ENCODE assay signal across 24 mouse cellular contexts in genomic region chr19:12608336-12608735, GRCm38 (mm10). TPM values are rescaled to one million over a fixed set of nuclear protein-coding genes. Genes with fewer than 3 reads are reported as not detected.
DNase-seq lines count a peak whose midpoint lies in the region; ATAC-seq lines count a peak whose summit lies in the region.
"Had no signal": no experiment of that assay in that cellular context is flagged by ENCODE, and none has a peak within 500 bp of the region (broad histone marks: within the 10 kb centered on the region; RNA-seq: fewer than 3 reads in every experiment).

No protein-coding gene starts in this region.

- H3K36me3 ChIP-seq in kidney, embryonic 14.5 days (ENCODE audit: control insufficient read depth, insufficient read depth, low read length): no peaks in the 10 kb centered on the region
- no peaks in the 10 kb centered on the region for H3K36me3 ChIP-seq in intestine, embryonic 15.5 days
- no peaks in the 10 kb centered on the region for H3K36me3 ChIP-seq in kidney, embryonic 15.5 days
- H3K36me3 ChIP-seq in hindbrain, embryonic 14.5 days (replicated peaks; ENCODE audit: control insufficient read depth, insufficient read depth): no peaks in the 10 kb centered on the region
- H3K36me3 ChIP-seq: embryonic facial prominence, embryonic 15.5 days; midbrain, embryonic 12.5 days had no signal

- peak; percentile 22 for DNase-seq in kidney, adult 18-20 months
- peak; percentile 71 to 84 for DNase-seq in kidney, postnatal 36 days
- DNase-seq in hindbrain, embryonic 14.5 days (ENCODE audit: low spot score): no peak
- DNase-seq in cerebellum, postnatal 25 days: no peak
- DNase-seq: cerebellum, adult 18-20 months; gastrocnemius, postnatal 10 days; lung, adult 2 months; lung, postnatal 14 days; right cerebral cortex, postnatal 25 days; spleen, adult 18-20 months had no signal

- no peaks in the 10 kb centered on the region for H3K4me1 ChIP-seq in kidney, embryonic 14.5 days (ENCODE audit: control insufficient read depth, insufficient read depth, low read length)
- no peaks in the 10 kb centered on the region for H3K4me1 ChIP-seq in intestine, embryonic 15.5 days (replicated peaks)
- no peaks in the 10 kb centered on the region for H3K4me1 ChIP-seq in kidney, embryonic 15.5 days
- H3K4me1 ChIP-seq in hindbrain, embryonic 14.5 days (replicated peaks; ENCODE audit: control insufficient read depth, insufficient read depth, low read length): no peaks in the 10 kb centered on the region
- H3K4me1 ChIP-seq: embryonic facial prominence, embryonic 15.5 days; midbrain, embryonic 12.5 days had no signal

- no peak overlapping the region for H3K9ac ChIP-seq in kidney, embryonic 14.5 days (ENCODE audit: low read depth, low read length)
- no peak overlapping the region for H3K9ac ChIP-seq in intestine, embryonic 15.5 days
- H3K9ac ChIP-seq in kidney, embryonic 15.5 days: no peak overlapping the region
- H3K9ac ChIP-seq in hindbrain, embryonic 14.5 days: no peak overlapping the region
- H3K9ac ChIP-seq: embryonic facial prominence, embryonic 15.5 days; midbrain, embryonic 12.5 days had no signal

- H3K27me3 ChIP-seq in kidney, embryonic 14.5 days (ENCODE audit: control insufficient read depth, insufficient read depth, low read length): no peaks in the 10 kb centered on the region
- no peaks in the 10 kb centered on the region for H3K27me3 ChIP-seq in intestine, embryonic 15.5 days (replicated peaks)
- H3K27me3 ChIP-seq in kidney, embryonic 15.5 days: no peaks in the 10 kb centered on the region
- no peaks in the 10 kb centered on the region for H3K27me3 ChIP-seq in hindbrain, embryonic 14.5 days (ENCODE audit: control insufficient read depth, insufficient read depth, low read length)
- H3K27me3 ChIP-seq: embryonic facial prominence, embryonic 15.5 days; midbrain, embryonic 12.5 days had no signal

- H3K9me3 ChIP-seq in kidney, embryonic 14.5 days (ENCODE audit: control insufficient read depth, low read length): no peaks in the 10 kb centered on the region
- no peaks in the 10 kb centered on the region for H3K9me3 ChIP-seq in intestine, embryonic 15.5 days
- no peaks in the 10 kb centered on the region for H3K9me3 ChIP-seq in kidney, embryonic 15.5 days (replicated peaks)
- no peaks in the 10 kb centered on the region for H3K9me3 ChIP-seq in hindbrain, embryonic 14.5 days (ENCODE audit: control insufficient read depth, low read length)
- H3K9me3 ChIP-seq: embryonic facial prominence, embryonic 15.5 days; midbrain, embryonic 12.5 days had no signal

- no peak overlapping the region for H3K4me3 ChIP-seq in kidney, embryonic 14.5 days (ENCODE audit: low read length)
- H3K4me3 ChIP-seq in intestine, embryonic 15.5 days (replicated peaks): no peak overlapping the region
- no peak overlapping the region for H3K4me3 ChIP-seq in kidney, embryonic 15.5 days (replicated peaks)
- H3K4me3 ChIP-seq in hindbrain, embryonic 14.5 days (replicated peaks; ENCODE audit: low read length): no peak overlapping the region
- H3K4me3 ChIP-seq: embryonic facial prominence, embryonic 15.5 days; left cerebral cortex, adult 2 months; midbrain, embryonic 12.5 days had no signal

- no peak for ATAC-seq in kidney, embryonic 14.5 days (ENCODE audit: low FRiP score, low TSS enrichment)
- peak; percentile 82 for ATAC-seq in intestine, embryonic 15.5 days
- ATAC-seq in kidney, embryonic 15.5 days (replicated peaks; ENCODE audit: low FRiP score): peak; percentile 73
- ATAC-seq in hindbrain, embryonic 14.5 days (ENCODE audit: low FRiP score): no peak
- ATAC-seq: CD4-positive, CD25-positive, alpha-beta regulatory T cell, adult 4 months; forebrain, embryonic 14.5 days; hindbrain, embryonic 16.5 days had no signal

- H3K4me2 ChIP-seq in kidney, embryonic 14.5 days (replicated peaks; ENCODE audit: low read depth, low read length): no peak overlapping the region
- H3K4me2 ChIP-seq in intestine, embryonic 15.5 days (replicated peaks): no peak overlapping the region
- no peak overlapping the region for H3K4me2 ChIP-seq in kidney, embryonic 15.5 days
- H3K4me2 ChIP-seq in hindbrain, embryonic 14.5 days (replicated peaks): no peak overlapping the region
- H3K4me2 ChIP-seq: embryonic facial prominence, embryonic 15.5 days; heart, embryonic 11.5 days; midbrain, embryonic 12.5 days had no signal

- no peak overlapping the region for H3K27ac ChIP-seq in kidney, embryonic 14.5 days (ENCODE audit: low read depth, low read length)
- no peak overlapping the region for H3K27ac ChIP-seq in intestine, embryonic 15.5 days
- H3K27ac ChIP-seq in kidney, embryonic 15.5 days: no peak overlapping the region
- no peak overlapping the region for H3K27ac ChIP-seq in hindbrain, embryonic 14.5 days
- H3K27ac ChIP-seq: embryonic facial prominence, embryonic 15.5 days; left cerebral cortex, adult 2 months; midbrain, embryonic 12.5 days had no signal

RNA-seq across cellular contexts. Expression of gene Gm4952, which starts 8.6 kb away (rescaled TPM):
- 0.09 TPM in 2 replicates for polyA plus RNA-seq in kidney, embryonic 14.5 days (2014; fragmentation: Nextera tagmentation; extraction: Ambion mirVana)
- polyA plus RNA-seq in intestine, embryonic 15.5 days (2015; fragmentation: Nextera tagmentation; extraction: Ambion mirVana): 0.06 and 0.24 TPM in 2 replicates
- polyA plus RNA-seq in kidney, embryonic 15.5 days (2015; fragmentation: Nextera tagmentation; extraction: Ambion mirVana): 0.23 and 0.27 TPM in 2 replicates
- not detected in 2 replicates for polyA plus RNA-seq in hindbrain, embryonic 14.5 days (2014; fragmentation: Nextera tagmentation; extraction: Ambion mirVana)
- polyA plus RNA-seq: CD4-positive, CD25-positive, alpha-beta regulatory T cell, adult 4 months; embryonic facial prominence, embryonic 15.5 days; forebrain, embryonic 14.5 days; heart, postnatal 0 days; large intestine, adult 2 months; lung, adult 2 months; midbrain, embryonic 12.5 days; neural tube, embryonic 11.5 days had no signal

RNA-seq across cellular contexts. Expression of gene Glyat, which starts 24.8 kb away (rescaled TPM):
- 4.3 and 4.4 TPM in 2 replicates for polyA plus RNA-seq in kidney, embryonic 14.5 days (2014; fragmentation: Nextera tagmentation; extraction: Ambion mirVana)
- polyA plus RNA-seq in intestine, embryonic 15.5 days (2015; fragmentation: Nextera tagmentation; extraction: Ambion mirVana): 0.16 and 0.32 TPM in 2 replicates
- 11.5 and 12.6 TPM in 2 replicates for polyA plus RNA-seq in kidney, embryonic 15.5 days (2015; fragmentation: Nextera tagmentation; extraction: Ambion mirVana)
- polyA plus RNA-seq in hindbrain, embryonic 14.5 days (2014; fragmentation: Nextera tagmentation; extraction: Ambion mirVana): not detected in 2 replicates
- polyA plus RNA-seq: embryonic facial prominence, embryonic 15.5 days; forebrain, embryonic 14.5 days; frontal cortex, adult 2 months; heart, embryonic 11.5 days; heart, postnatal 0 days; hindbrain, embryonic 16.5 days; large intestine, adult 2 months; lung, adult 2 months; midbrain, embryonic 12.5 days; neural tube, embryonic 11.5 days had no signal

Comparison
In these comparisons a context has a peak if more than half of its experiments do, and no peak if none do; other contexts are left out.
1. ATAC-seq: peak in intestine, embryonic 15.5 days (single experiment) and kidney, embryonic 15.5 days (single experiment); none in kidney, embryonic 14.5 days (single experiment) and hindbrain, embryonic 14.5 days (single experiment).
2. DNase-seq: peak in kidney, adult 18-20 months (single experiment) and kidney, postnatal 36 days (2 of 2); none in hindbrain, embryonic 14.5 days (single experiment) and cerebellum, postnatal 25 days (0 of 2).